Mouse (Mus musculus) erythroblast, embryonic 14.5 days (primary cell): Measurements from ENCODE around the gene Umod.

Source experiments
- GATA1 ChIP-seq: IDR thresholded peaks from 2 replicates; pipeline ENCODE4 v1.6.1; 2012; ENCODE audit warnings: low read length, inconsistent platforms, mixed read lengths
- TAL1 ChIP-seq: IDR thresholded peaks from 3 replicates; pipeline ENCODE4 v1.6.1; 2012; ENCODE audit warnings: low read length, inconsistent platforms, mixed read lengths

GRCm38 (mm10) chr7:119479256-119479655 is at the start of gene Umod:
- TF ChIP-seq GATA1 (no peak), TAL1 (no peak)
